Mouse (Mus musculus) heart, adult 2 months (tissue): ENCODE data around the gene Spred2. TPM values are rescaled to one million over a fixed set of nuclear protein-coding genes. Genes with fewer than 3 reads are reported as not detected.

Source experiments
- DNase-seq, 2 experiments: peaks; one replicate each; pipeline ENCODE4 v3.0.0; 2021
- H3K27ac ChIP-seq: fragments of 200-600 bp; 2 replicates; pipeline ENCODE4 v1.8.1; 2022
- H3K27me3 ChIP-seq: fragments of 200-500 bp; 2 replicates; pipeline ENCODE4 v1.6.1; 2012; ENCODE audit warnings: mild to moderate bottlenecking, low read length, inconsistent platforms, mixed read lengths; ENCODE audit not compliant: control insufficient read depth, insufficient read depth
- H3K36me3 ChIP-seq: fragments of 200-500 bp; 2 replicates; pipeline ENCODE4 v1.6.1; 2012; ENCODE audit warnings: low read length, inconsistent platforms; ENCODE audit not compliant: control insufficient read depth, insufficient read depth
- H3K4me1 ChIP-seq: fragments of 200-500 bp; 2 replicates; pipeline ENCODE4 v1.6.1; 2011; ENCODE audit warnings: low read length; ENCODE audit not compliant: control insufficient read depth, insufficient read depth
- H3K4me3 ChIP-seq: fragments of 200-600 bp; 2 replicates; pipeline ENCODE4 v1.8.1; 2022
- H3K79me2 ChIP-seq: fragments of 200-500 bp; replicated peaks from 2 replicates; pipeline ENCODE4 v1.6.1; 2012; ENCODE audit warnings: mild to moderate bottlenecking, inconsistent platforms, low read length, moderate library complexity, mixed read lengths; ENCODE audit not compliant: control insufficient read depth, insufficient read depth
- H3K9ac ChIP-seq: fragments of 200-500 bp; 2 replicates; pipeline ENCODE4 v1.6.1; 2012; ENCODE audit warnings: low read depth, mild to moderate bottlenecking, control low read depth, inconsistent platforms, low read length, mixed read lengths
- CTCF ChIP-seq: fragments of 200-600 bp; IDR thresholded peaks from 2 replicates; pipeline ENCODE4 v1.8.1; 2022; ENCODE audit warnings: antibody characterized with exemption, mild to moderate bottlenecking, moderate library complexity
- EP300 ChIP-seq: fragments of 200-500 bp; IDR thresholded peaks from 2 replicates; pipeline ENCODE4 v1.6.1; 2011; ENCODE audit warnings: low read depth, low read length, control low read depth; ENCODE audit not compliant: insufficient read depth
- POLR2A ChIP-seq: fragments of 200-500 bp; IDR thresholded peaks from 2 replicates; pipeline ENCODE4 v1.6.1; 2011; ENCODE audit warnings: mild to moderate bottlenecking, low read depth, low read length, control low read depth; ENCODE audit not compliant: insufficient read depth
- WGBS: fragments of 180-500 bp; shearing (Covaris S2); methylation state at CpG from one replicate; pipeline ENCODE4 v1.1.7; 2018; 5-methylcytosine and 5-hydroxymethylcytosine counted together
- intact Hi-C: fragments of 180-260 bp; cut with DNase I; formaldehyde crosslinking; loops from one replicate; pipeline ENCODE4 v1.15.1; 2025
- polyA plus RNA-seq: library from polyadenylated mRNA; depleted of rRNA; stranded (reverse); fragments of >200 nt; gene quantifications from 2 replicates; pipeline ENCODE4 v1.2.3, GENCODE M21; 2012
- total RNA-seq, 2 experiments: library from RNA; stranded (reverse); gene quantifications; 2 replicates each; pipeline ENCODE4 v1.2.3; 2021

The Spred2 gene
- total and polyA plus RNA-seq, 3 experiments: 18.5 to 22.1 (median 22.0) TPM

GRCm38 (mm10) chr11:19987756-19988091 is 63.5 kb downstream of the Spred2 start:
- Histone ChIP-seq H3K27ac (peak overlapping the region; percentile 66), H3K4me1 (peaks cover 40% of the 10 kb centered on the region)
- intact Hi-C loops: loop anchor here (2.0 to 5.0 kb wide), 3 partner anchors 15 to 63 kb away; partner anchors contain the start of gene Spred2

GRCm38 (mm10) chr11:19988224-19988623 is 64.0 kb downstream of the Spred2 start:
- peak; percentile 32 to 42 for DNase-seq
- 55% methylated on average over 5 of the region's 5 CpGs for WGBS
- H3K79me2 ChIP-seq: peaks cover 2% of the 10 kb centered on the region; the same call in 1 of the 2 replicates
- intact Hi-C loops: loop anchor here (5.0 kb wide), 1 partner anchor 39 kb away; no protein-coding TSS in a partner anchor
- H3K27me3 ChIP-seq: no peaks in the 10 kb centered on the region
- H3K27ac ChIP-seq: peak overlapping the region; percentile 66
- TF ChIP-seq EP300: no peak
- TF ChIP-seq POLR2A: no peak
- no peak for TF ChIP-seq CTCF
- peaks cover 23% of the 10 kb centered on the region for H3K36me3 ChIP-seq
- H3K9ac ChIP-seq: no peak overlapping the region
- H3K4me1 ChIP-seq: peaks cover 38% of the 10 kb centered on the region
- H3K4me3 ChIP-seq: no peak overlapping the region

More at GRCm38 (mm10) chr11:19987756-19988091, 63.5 kb downstream of the Spred2 start:
- Histone ChIP-seq H3K79me2 (peaks cover 2% of the 10 kb centered on the region; the same call in 1 of the 2 replicates), H3K27me3 (no peaks in the 10 kb centered on the region), H3K9ac (no peak overlapping the region), H3K36me3 (peaks cover 23% of the 10 kb centered on the region), H3K4me3 (no peak overlapping the region)
- no peak for TF ChIP-seq CTCF
- TF ChIP-seq EP300: no peak
- no peak for TF ChIP-seq POLR2A
- no peak for DNase-seq
- 57% methylated on average over 9 of the region's 9 CpGs for WGBS

- peak overlapping the region; percentile 18; the same call in 1 of the 2 replicates for H3K9ac ChIP-seq
- DNase-seq: no peak
- H3K4me3 ChIP-seq: no peak overlapping the region
- no peaks in the 10 kb centered on the region for H3K27me3 ChIP-seq
- no peak for TF ChIP-seq EP300
- TF ChIP-seq CTCF: no peak
- no peak for TF ChIP-seq POLR2A
- H3K4me1 ChIP-seq: peaks cover 37% of the 10 kb centered on the region
- H3K27ac ChIP-seq: peak overlapping the region; percentile 66
- WGBS: 59% methylated on average over 6 of the region's 6 CpGs
- intact Hi-C loops: loop anchor here (5.0 kb wide), 1 partner anchor 39 kb away; no protein-coding TSS in a partner anchor
- peaks cover 2% of the 10 kb centered on the region; the same call in 1 of the 2 replicates for H3K79me2 ChIP-seq
- H3K36me3 ChIP-seq: peaks cover 23% of the 10 kb centered on the region
These were observed 64.5 kb downstream of the Spred2 start for GRCm38 (mm10) chr11:19988631-19989030.

- DNase-seq: no peak
- intact Hi-C loops: loop anchor here (5.0 kb wide), 1 partner anchor 38 kb away; no protein-coding TSS in a partner anchor
- peak overlapping the region; percentile 66 for H3K27ac ChIP-seq
- 92% methylated on average over 13 of the region's 13 CpGs for WGBS
- peaks cover under 1% of the 10 kb centered on the region; the same call in 1 of the 2 replicates for H3K79me2 ChIP-seq
- no peak overlapping the region for H3K4me3 ChIP-seq
- H3K4me1 ChIP-seq: peaks cover 37% of the 10 kb centered on the region
- no peak for TF ChIP-seq POLR2A
- no peak for TF ChIP-seq EP300
- TF ChIP-seq CTCF: no peak
- H3K9ac ChIP-seq: no peak overlapping the region
- H3K36me3 ChIP-seq: peaks cover 23% of the 10 kb centered on the region
- no peaks in the 10 kb centered on the region for H3K27me3 ChIP-seq
These were observed 65.2 kb downstream of the Spred2 start for GRCm38 (mm10) chr11:19989141-19989910.

- Histone ChIP-seq H3K36me3 (peaks cover 15% of the 10 kb centered on the region), H3K79me2 (peaks cover 5% of the 10 kb centered on the region; the same call in 1 of the 2 replicates), H3K4me1 (peaks cover 30% of the 10 kb centered on the region), H3K9ac (no peak overlapping the region), H3K27me3 (no peaks in the 10 kb centered on the region), H3K4me3 (no peak overlapping the region), H3K27ac (peak overlapping the region; percentile 36)
- DNase-seq: no peak
- TF ChIP-seq CTCF: no peak
- TF ChIP-seq POLR2A: no peak
- no peak for TF ChIP-seq EP300
- intact Hi-C loops: no loop called here
- WGBS: 48% methylated on average over 2 of the region's 2 CpGs
These were observed 66.6 kb downstream of the Spred2 start for GRCm38 (mm10) chr11:19990731-19991130.

- Histone ChIP-seq H3K79me2 (peaks cover 5% of the 10 kb centered on the region; the same call in 1 of the 2 replicates), H3K36me3 (peaks cover 9% of the 10 kb centered on the region), H3K9ac (no peak overlapping the region), H3K27me3 (no peaks in the 10 kb centered on the region), H3K4me1 (peaks cover 25% of the 10 kb centered on the region), H3K4me3 (no peak overlapping the region), H3K27ac (peak overlapping the region; percentile 36; the same call in 1 of the 2 replicates)
- peak in 1 of 2 experiments; percentile 39 for DNase-seq
- intact Hi-C loops: no loop called here
- WGBS: 58% methylated on average over 12 of the region's 12 CpGs
- TF ChIP-seq EP300 (no peak), POLR2A (no peak), CTCF (no peak)
These were observed 67.3 kb downstream of the Spred2 start for GRCm38 (mm10) chr11:19991303-19991976.
